Mouse (Mus musculus) brain, adult 2 months (tissue): ENCODE measurements around the gene Apobec1.
A peak's percentile ranks its signal among the peaks of the same experiment; 100 is the strongest.
"Not testable (repeated sequence)": the region's sequence is repeated elsewhere in the genome, so short reads cannot be mapped to it uniquely, and the experiment has no call there.

Experiments used
- DNase-seq: peaks from one replicate; pipeline ENCODE4 v3.0.0; 2011; ENCODE audit warnings: low read depth, low spot score

Apobec1 gene

DNA sequence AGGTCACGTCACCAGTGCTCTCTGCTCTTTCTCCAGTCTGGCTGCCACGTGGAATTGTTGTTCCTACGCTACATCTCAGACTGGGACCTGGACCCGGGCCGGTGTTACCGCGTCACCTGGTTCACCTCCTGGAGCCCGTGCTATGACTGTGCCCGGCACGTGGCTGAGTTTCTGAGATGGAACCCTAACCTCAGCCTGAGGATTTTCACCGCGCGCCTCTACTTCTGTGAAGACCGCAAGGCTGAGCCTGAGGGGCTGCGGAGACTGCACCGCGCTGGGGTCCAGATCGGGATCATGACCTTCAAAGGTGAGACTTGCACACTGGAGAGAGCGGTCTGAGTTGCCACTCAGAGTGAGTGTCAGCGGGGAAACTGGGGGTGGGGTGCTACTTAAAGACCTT, 41.2 kb downstream of the Apobec1 start:
- DNase-seq: no peak

DNA sequence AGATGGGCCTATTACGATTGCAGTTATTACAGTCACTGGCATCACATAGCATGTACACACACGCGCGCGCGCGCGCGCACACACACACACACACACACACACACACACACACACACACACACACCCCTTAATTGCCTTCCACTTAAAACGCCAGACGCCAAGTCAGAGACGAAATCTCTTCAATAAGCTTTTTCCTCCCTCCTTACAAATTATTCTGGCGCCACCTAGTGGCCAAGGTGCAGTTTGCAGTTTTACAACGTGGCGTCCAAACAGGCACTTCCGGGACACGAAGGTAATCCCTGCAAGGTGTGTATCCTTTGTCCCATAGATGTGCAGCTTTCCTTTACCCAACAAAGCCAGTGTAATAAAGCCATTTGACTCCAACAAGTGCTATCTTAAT, 41.8 kb downstream of the Apobec1 start:
- DNase-seq: peak; percentile 86

DNA sequence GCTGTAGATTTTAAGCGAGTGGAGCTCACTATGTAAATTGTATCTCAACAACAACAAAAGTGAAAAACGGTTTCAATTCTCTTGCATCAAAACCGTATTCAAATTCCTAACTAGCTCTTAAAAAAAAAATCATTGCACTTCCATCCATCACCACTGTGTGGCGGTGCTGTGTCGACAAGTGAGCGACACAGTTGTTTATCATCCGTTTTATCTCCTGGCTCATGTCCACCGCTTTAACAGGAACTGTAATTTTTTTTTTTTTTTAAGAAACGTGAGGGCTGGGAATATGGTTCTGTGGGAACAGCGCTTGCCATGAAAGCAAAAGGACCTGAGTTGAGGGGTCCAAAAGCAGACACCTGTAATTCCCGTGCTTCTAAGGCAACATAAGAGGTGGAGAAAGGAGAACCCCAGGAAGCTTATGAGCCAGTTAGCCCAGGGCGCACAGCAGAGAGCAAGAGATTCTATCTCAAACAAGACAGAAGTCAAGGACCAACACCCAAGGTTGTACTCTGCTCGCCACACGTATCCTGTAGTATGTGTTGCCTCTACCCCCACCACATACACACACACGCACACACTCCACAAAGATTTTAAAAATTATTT, 45.2 kb downstream of the Apobec1 start:
- DNase-seq: peak; percentile 83

DNA sequence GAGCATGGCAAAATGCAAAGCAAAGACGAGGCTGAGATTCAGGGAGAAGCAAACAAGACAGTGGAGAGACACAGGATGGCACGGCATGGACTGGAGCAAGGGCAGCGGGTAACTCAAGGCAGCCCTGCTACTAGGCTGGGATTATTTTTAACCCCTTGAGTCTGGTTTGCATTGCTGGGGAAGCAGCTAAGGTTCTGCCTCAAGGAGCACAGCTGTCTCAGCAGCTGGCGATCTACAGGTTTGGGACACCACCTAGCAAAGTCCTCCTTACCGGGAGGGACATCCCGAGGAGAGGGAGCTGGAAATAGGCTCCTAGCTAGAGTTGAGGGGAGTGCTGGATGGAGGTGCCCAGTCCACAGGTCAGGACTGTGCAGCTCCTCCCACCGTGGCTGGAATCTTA, 47.0 kb downstream of the Apobec1 start:
- no peak for DNase-seq

DNA sequence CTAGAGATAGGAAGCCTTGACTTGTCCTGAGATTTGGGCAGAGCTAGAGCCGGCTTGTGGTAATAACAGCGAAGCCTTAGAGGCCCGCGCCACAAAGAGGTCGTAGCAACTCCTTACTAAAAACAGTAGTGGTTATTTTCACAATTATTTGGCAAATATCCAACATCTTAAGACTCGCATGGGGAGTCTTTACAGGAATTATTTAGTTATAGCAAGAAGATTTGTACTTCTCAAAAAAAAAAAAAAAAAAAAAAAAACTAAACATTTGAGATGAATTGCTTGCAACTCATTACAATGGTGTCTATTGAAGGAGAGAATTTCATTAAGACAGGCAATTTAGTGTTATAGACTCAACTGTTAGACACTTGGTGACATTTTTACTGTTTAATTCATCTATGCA, 48.1 kb downstream of the Apobec1 start:
- no peak for DNase-seq

DNA sequence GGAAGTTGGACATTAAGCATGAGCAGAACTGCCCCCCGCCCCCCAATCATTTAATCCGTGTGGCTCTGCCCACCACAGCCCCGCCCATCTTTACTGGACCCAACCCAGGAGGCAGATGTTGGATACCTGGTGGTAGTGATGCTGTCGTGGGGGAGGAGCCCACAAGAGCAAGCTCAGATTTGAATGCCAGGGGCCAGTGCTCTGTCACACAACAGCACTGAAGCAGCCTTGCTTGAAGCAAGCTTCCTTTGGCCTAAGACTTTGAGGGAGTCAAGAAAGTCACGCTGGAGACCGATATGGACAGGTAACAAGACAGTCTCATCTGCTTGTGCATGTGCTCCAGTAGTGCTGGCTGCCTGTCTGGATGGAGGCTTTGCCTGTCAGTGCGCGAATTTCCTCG, 48.6 kb downstream of the Apobec1 start, which contains the start of gene Aicda:
TSS of gene Aicda (plus strand) at position 196 of the 400 bp plus-strand sequence.
- DNase-seq: no peak

DNA sequence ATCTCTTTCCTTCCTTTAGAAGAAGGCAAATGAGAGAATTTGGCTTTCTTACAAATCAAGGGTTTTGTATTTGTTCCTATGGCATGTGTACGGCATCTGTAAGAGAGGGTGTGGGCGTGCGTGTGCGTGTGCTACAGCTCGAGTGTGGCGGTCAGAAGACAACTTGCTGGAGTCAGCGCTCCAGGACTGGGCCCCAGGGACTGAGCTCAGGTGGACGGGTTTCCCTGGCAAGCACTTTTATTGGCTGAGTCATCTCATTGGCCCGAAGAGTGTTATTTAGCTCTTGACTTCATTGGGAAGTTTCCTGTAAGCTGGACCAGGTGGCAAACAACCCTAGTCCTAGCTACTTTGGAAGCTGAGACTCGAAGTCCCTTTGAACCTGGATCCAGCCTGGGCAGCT, 56.3 kb downstream of the Apobec1 start:
- DNase-seq: no peak

DNA sequence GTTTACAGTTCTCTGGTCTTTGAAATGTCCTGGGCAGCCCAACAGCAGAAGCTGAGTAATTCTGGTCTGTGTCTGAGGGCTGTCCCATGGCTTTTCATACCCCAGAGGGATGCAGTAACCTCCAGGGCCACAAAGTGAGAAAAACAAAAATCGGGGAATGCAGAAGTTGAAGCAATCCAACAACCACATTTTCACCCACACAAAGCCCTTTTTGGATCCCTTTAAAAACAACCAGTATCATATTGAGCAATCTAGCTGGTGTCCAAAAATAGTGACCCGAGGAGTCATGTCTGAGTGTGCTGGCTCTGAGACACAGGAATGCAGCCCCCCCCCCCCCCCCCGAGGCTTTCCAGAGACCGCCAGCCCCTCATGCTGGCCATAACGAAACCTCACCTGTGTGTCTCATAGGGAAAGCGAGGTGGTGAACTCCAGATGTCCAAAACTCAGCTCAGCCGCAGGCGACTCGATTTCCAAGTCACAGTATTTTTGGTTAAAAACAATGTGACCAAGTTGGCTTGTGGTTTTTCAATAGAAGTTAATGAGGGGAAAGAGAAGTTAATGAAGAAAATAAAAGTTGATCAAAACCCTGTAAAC, 56.9 kb downstream of the Apobec1 start:
- no peak for DNase-seq

DNA sequence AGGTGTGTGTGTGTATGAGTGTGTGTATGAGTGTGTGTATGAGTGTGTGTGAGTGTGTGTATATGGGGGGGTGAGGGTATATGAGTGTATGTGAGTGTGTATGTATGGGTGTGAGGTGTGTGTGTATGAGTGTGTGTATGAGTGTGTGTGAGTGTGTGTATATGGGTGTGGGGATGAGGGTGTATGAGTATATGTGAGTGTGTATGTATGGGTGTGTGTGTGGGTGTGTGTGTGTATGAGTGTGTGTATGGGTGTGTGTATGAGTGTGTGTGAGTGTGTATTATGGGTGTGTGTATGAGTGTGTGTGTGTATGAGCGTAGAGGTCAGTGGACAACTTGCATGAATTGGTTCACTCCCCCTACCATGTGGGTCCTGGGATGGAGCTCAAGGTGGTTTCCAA, 57.6 kb downstream of the Apobec1 start:
- DNase-seq: no peak

DNA sequence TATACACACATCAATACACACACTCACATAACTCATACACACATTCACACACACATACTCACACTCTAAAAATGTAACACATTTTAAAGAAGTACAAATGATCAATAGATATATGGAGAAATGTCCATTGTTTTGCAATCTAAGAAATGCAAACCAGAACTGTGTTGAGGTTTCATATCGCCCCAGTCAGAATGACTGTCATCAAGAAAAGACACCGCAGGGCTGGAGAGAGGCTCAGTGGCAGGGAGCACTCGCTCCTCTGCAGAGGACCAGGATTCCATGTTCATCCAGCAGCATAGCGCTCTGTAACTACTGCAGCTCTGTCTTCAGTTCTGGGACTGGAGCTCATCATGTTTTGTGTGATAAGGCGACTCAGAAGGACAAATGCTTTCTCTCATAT, 58.7 kb downstream of the Apobec1 start:
- DNase-seq: no peak

DNA sequence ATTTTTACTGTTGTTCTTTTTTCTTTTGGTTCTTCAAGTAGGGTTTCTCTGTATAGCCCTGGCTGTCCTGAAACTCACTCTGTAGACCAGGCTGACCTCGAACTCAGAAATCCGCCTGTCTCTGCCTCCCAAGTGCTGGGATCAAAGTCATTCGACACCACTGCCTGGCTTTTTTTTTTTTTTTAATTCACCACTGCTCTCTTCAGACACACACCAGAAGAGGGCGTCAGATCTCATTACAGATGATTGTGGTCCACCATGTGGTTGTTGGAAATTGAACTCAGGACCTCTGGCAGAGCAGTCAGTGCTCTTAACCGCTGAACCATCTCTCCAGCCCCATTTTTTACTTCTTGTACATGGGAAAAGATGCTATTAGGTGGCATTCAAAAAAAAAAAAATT, 59.8 kb downstream of the Apobec1 start:
- DNase-seq: not testable (repeated sequence)

DNA sequence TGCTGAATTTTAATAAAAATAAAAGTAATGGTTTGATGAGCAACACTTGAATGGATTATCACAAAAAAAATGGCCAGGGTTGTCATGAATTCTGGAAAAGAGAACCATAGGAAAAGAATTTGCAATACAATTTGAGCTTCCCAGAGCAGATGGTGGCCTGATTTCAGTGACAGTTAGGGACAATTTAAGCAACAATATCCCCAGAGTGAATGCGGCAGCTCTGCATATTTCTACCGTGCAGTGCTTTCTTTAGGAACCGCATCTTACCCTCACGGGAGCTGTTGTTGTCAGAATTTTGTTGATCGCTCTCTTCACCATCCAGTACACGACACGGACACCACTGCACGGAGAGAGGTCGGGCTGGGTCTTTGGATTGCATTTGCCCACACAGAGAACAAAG, 62.7 kb downstream of the Apobec1 start:
- DNase-seq: peak; percentile 53

DNA sequence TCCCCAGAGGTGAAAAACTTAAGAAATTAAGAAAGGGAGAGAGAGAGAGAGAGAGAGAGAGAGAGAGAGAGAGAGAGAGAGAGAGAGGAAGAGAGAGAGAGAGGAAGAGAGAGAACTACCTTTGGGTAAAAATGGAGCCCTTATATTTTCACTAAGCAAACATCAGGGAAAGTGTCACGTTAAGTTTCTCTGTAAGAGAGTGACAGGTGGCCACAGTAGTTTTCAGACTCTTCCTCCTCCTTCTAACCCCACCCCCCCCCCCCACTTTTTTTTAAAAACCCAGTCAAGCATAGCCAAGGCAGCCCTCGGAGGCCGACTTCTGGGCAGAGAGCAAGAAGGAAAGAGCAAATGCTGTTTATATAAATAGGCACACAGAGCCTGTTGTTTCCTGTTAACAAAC, 68.2 kb downstream of the Apobec1 start:
- no peak for DNase-seq

DNA sequence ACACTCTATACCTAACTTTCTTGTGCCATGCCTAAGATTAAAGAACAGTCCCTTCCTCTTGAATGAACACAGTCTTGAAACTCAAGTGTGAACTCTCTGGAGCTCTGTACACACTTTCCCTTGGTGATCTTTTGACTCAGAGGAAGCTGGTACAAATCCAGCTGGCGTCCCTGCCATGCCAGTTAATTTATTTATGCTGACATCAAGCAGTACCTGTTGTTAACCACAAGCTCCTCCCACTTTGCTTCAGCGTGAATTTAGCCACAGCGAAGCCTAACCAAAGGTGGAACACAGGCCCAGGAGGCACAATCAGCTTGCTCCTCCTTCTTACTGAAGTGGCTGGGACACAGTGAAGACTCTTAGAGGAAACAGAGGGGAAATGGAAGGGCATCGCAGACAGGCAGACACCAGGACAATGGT, 69.4 kb downstream of the Apobec1 start:
- DNase-seq: no peak

DNA sequence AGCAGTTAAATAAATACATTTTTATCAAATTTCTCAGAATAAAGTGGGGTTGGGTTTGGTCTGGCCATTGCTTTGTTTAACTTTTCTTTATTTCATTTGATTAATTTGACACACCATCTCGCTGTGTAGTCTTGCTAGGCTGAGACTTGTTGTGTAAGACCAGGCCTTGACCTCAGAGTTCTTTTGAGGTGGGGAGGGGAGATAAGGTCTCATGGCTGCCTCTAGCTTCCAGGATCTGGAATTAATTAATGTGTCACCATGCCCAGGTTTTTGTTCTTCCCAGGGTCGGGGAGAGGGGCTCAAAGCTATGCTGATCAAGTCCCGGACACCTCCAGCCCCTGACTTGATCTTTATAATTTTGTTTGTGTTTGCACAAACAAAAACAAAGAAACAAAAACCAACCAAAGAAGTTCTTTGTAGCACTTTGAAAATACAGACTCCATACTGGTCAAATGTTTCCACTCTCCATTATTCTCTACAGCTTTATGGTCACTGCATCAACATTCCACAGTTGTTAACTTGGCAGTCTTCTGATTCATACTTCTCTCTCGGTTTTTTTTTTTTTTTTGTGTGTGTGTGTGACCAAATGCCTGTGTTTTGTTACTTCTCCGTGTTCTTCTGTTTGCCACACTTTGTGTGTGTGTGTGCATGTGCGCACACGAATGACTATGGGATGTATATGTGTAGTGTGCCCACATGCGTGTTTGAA, 70.6 kb downstream of the Apobec1 start:
- no peak for DNase-seq

DNA sequence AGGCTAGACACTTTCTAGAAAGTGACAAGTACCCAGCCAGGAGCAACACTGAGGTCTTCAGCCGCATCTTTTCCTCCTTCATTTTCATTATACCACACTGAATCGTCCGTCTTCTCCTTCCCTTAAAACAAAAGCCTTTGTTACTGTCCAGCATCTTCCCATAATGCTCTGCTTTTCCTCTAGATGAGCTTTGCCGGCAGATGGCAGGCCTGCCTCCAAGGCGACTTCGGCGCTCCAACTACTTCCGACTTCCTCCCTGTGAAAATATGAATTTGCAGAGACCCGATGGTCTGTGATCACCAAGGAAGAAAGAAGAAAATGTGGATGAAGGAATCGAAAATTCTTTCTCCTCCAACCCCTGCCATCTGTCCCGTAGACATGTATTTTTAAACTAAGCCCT, 74.1 kb downstream of the Apobec1 start:
- peak; percentile 14 for DNase-seq
